In genomic region chr11:116061641-116062415, GRCm38 (mm10) we compare ENCODE assay signal across 14 mouse cellular contexts. TPM values are rescaled to one million over a fixed set of nuclear protein-coding genes. Genes with fewer than 3 reads are reported as not detected.
DNase-seq lines count a peak whose midpoint lies in the region; ATAC-seq and TF ChIP-seq lines count a peak whose summit lies in the region.
"Had no signal": no experiment of that assay in that cellular context is flagged by ENCODE, and none has a peak within 500 bp of the region (broad histone marks: within the 10 kb centered on the region; RNA-seq: fewer than 3 reads in every experiment).

No protein-coding gene starts in this region.

- H3K4me1 ChIP-seq in forebrain, embryonic 10.5 days, result peaks cover 26% of the 10 kb centered on the region
- H3K4me1 ChIP-seq in forebrain, embryonic 11.5 days (replicated peaks; ENCODE audit: control insufficient read depth, insufficient read depth, low read length), result no peaks in the 10 kb centered on the region
- no peaks in the 10 kb centered on the region for H3K4me1 ChIP-seq in stomach, postnatal 0 days (replicated peaks; ENCODE audit: control insufficient read depth, insufficient read depth)
- H3K4me1 ChIP-seq: lung, embryonic 15.5 days had no signal

- H3K36me3 ChIP-seq in forebrain, embryonic 10.5 days (replicated peaks), result peaks cover 69% of the 10 kb centered on the region
- H3K36me3 ChIP-seq in forebrain, embryonic 11.5 days (ENCODE audit: control insufficient read depth, insufficient read depth, low read length), result peaks cover 10% of the 10 kb centered on the region; the same call in 1 of the 2 replicates
- H3K36me3 ChIP-seq in stomach, postnatal 0 days (ENCODE audit: control insufficient read depth, insufficient read depth, low read length), result peaks cover 24% of the 10 kb centered on the region

- H3K9ac ChIP-seq in forebrain, embryonic 11.5 days (ENCODE audit: low read length), result no peak overlapping the region
- H3K9ac ChIP-seq in stomach, postnatal 0 days (ENCODE audit: low read length), result no peak overlapping the region
- H3K9ac ChIP-seq: lung, embryonic 15.5 days had no signal

- 89% methylated on average over 13 of the region's 13 CpGs for WGBS in forebrain, embryonic 10.5 days
- 87% methylated on average over 13 of the region's 13 CpGs for WGBS in forebrain, embryonic 11.5 days
- 88% methylated on average over 13 of the region's 13 CpGs for whole genome bisulfite sequencing in stomach, postnatal 0 days

- DNase-seq in forebrain, embryonic 10.5 days (ENCODE audit: extremely low spot score, low spot score), result no peak
- no peak for DNase-seq in forebrain, embryonic 11.5 days (ENCODE audit: low spot score)
- DNase-seq in left cerebral cortex, adult 18-20 months (ENCODE audit: low spot score in 2 of 2), result peak; percentile 65 to 77
- DNase-seq in left cerebral cortex, adult 11 months (ENCODE audit: low spot score), result no peak
- DNase-seq in brain, adult 2 months (ENCODE audit: low read depth, low spot score), result peak; percentile 96
- peak; percentile 79 to 83 for DNase-seq in cerebellum, postnatal 36 days
- no peak for DNase-seq in stomach, postnatal 0 days (ENCODE audit: low spot score)
- DNase-seq: heart, postnatal 10 days; kidney, postnatal 14 days; thymus, adult 18-20 months had no signal

- no peak for TF ChIP-seq EP300 in stomach, postnatal 0 days (optimal IDR thresholded peaks at IDR 0.05)

- TF ChIP-seq CTCF in stomach, postnatal 0 days (IDR thresholded peaks at IDR 0.05; ENCODE audit: low read depth), result no peak

- H3K4me3 ChIP-seq in forebrain, embryonic 10.5 days, result no peak overlapping the region
- no peak overlapping the region for H3K4me3 ChIP-seq in forebrain, embryonic 11.5 days (ENCODE audit: low read depth, low read length)
- H3K4me3 ChIP-seq in stomach, postnatal 0 days (ENCODE audit: low read depth, low read length), result no peak overlapping the region
- H3K4me3 ChIP-seq: erythroblast, embryonic 14.5 days; lung, embryonic 15.5 days had no signal

- no peaks in the 10 kb centered on the region for H3K27me3 ChIP-seq in forebrain, embryonic 10.5 days (ENCODE audit: poor library complexity, severe bottlenecking)
- no peaks in the 10 kb centered on the region for H3K27me3 ChIP-seq in forebrain, embryonic 11.5 days (ENCODE audit: control insufficient read depth, insufficient read depth, low read length)
- H3K27me3 ChIP-seq in stomach, postnatal 0 days (ENCODE audit: control insufficient read depth, insufficient read depth, low read length), result no peaks in the 10 kb centered on the region
- H3K27me3 ChIP-seq: lung, embryonic 15.5 days had no signal

- H3K27ac ChIP-seq in forebrain, embryonic 10.5 days, result peak overlapping the region; percentile 48; the same call in 1 of the 2 replicates
- H3K27ac ChIP-seq in forebrain, embryonic 11.5 days (ENCODE audit: low read depth, low read length), result no peak overlapping the region
- no peak overlapping the region for H3K27ac ChIP-seq in stomach, postnatal 0 days (replicated peaks)

- H3K9me3 ChIP-seq in forebrain, embryonic 10.5 days, result no peaks in the 10 kb centered on the region
- no peaks in the 10 kb centered on the region for H3K9me3 ChIP-seq in forebrain, embryonic 11.5 days (ENCODE audit: control insufficient read depth, low read length)
- H3K9me3 ChIP-seq in stomach, postnatal 0 days (ENCODE audit: control insufficient read depth, low read length), result no peaks in the 10 kb centered on the region
- H3K9me3 ChIP-seq: lung, embryonic 15.5 days had no signal

- H3K4me2 ChIP-seq in forebrain, embryonic 11.5 days (ENCODE audit: low read depth, low read length, severe bottlenecking), result no peak overlapping the region
- H3K4me2 ChIP-seq in stomach, postnatal 0 days (replicated peaks; ENCODE audit: low read depth), result no peak overlapping the region
- H3K4me2 ChIP-seq: lung, embryonic 15.5 days had no signal

- no peak for ATAC-seq in forebrain, embryonic 11.5 days (replicated peaks; ENCODE audit: low FRiP score)
- ATAC-seq in stomach, postnatal 0 days (ENCODE audit: low FRiP score, low TSS enrichment), result no peak
- ATAC-seq in inflammation-experienced regulatory T-cells, adult 6 months, result no peak
- ATAC-seq: intestine, embryonic 16.5 days had no signal

RNA-seq across cellular contexts. Expression of gene Unc13d, which starts 15.9 kb away (rescaled TPM):
- polyA plus RNA-seq in forebrain, embryonic 10.5 days (2016; fragmentation: Nextera tagmentation; extraction: Ambion mirVana), result 3.7 and 3.8 TPM in 2 replicates
- polyA plus RNA-seq in forebrain, embryonic 11.5 days (2014; fragmentation: Nextera tagmentation; extraction: Ambion mirVana), result 1.6 and 2.2 TPM in 2 replicates
- total RNA-seq in left cerebral cortex, adult 18-20 months (2021), result 1 to 10 TPM; 1.8 to 2.7 TPM
- polyA plus RNA-seq in stomach, postnatal 0 days (2015; fragmentation: Nextera tagmentation; extraction: Ambion mirVana), result 2.3 and 2.8 TPM in 2 replicates
- 100 to 1,000 TPM in 1 of 3 experiments, 10 to 100 TPM in 2; 80.1 to 128 (median 81.9) TPM for polyA plus RNA-seq in inflammation-experienced regulatory T-cells, adult 6 months (2017; shearing (Covaris generic))

RNA-seq across cellular contexts. Expression of gene Wbp2, which starts 25.0 kb away (rescaled TPM):
- 71.0 and 73.6 TPM in 2 replicates for polyA plus RNA-seq in forebrain, embryonic 10.5 days (2016; fragmentation: Nextera tagmentation; extraction: Ambion mirVana)
- polyA plus RNA-seq in forebrain, embryonic 11.5 days (2014; fragmentation: Nextera tagmentation; extraction: Ambion mirVana), result 100.0 and 111 TPM in 2 replicates
- total RNA-seq in left cerebral cortex, adult 18-20 months (2021), result 100 to 1,000 TPM; 464 to 477 TPM
- 71.0 and 89.6 TPM in 2 replicates for polyA plus RNA-seq in stomach, postnatal 0 days (2015; fragmentation: Nextera tagmentation; extraction: Ambion mirVana)
- 100 to 1,000 TPM; 153 to 156 (median 154) TPM for polyA plus RNA-seq in inflammation-experienced regulatory T-cells, adult 6 months (2017; shearing (Covaris generic))

RNA-seq across cellular contexts. Expression of gene Unk, which starts 31.7 kb away (rescaled TPM):
- 48.4 and 48.9 TPM in 2 replicates for polyA plus RNA-seq in forebrain, embryonic 10.5 days (2016; fragmentation: Nextera tagmentation; extraction: Ambion mirVana)
- 40.7 and 48.5 TPM in 2 replicates for polyA plus RNA-seq in forebrain, embryonic 11.5 days (2014; fragmentation: Nextera tagmentation; extraction: Ambion mirVana)
- 10 to 100 TPM; 21.8 to 22.3 TPM for total RNA-seq in left cerebral cortex, adult 18-20 months (2021)
- 8.3 and 9.1 TPM in 2 replicates for polyA plus RNA-seq in stomach, postnatal 0 days (2015; fragmentation: Nextera tagmentation; extraction: Ambion mirVana)
- 10 to 100 TPM; 10.1 to 14.6 (median 12.7) TPM for polyA plus RNA-seq in inflammation-experienced regulatory T-cells, adult 6 months (2017; shearing (Covaris generic))

RNA-seq across cellular contexts. Expression of gene H3f3b, which starts 34.1 kb away (rescaled TPM):
- 1,610 and 1,612 TPM in 2 replicates for polyA plus RNA-seq in forebrain, embryonic 10.5 days (2016; fragmentation: Nextera tagmentation; extraction: Ambion mirVana)
- polyA plus RNA-seq in forebrain, embryonic 11.5 days (2014; fragmentation: Nextera tagmentation; extraction: Ambion mirVana), result 1,836 and 1,931 TPM in 2 replicates
- total RNA-seq in left cerebral cortex, adult 18-20 months (2021), result 100 to 1,000 TPM; 246 to 269 TPM
- polyA plus RNA-seq in stomach, postnatal 0 days (2015; fragmentation: Nextera tagmentation; extraction: Ambion mirVana), result 1,343 and 1,357 TPM in 2 replicates
- polyA plus RNA-seq in inflammation-experienced regulatory T-cells, adult 6 months (2017; shearing (Covaris generic)), result 1,000 to 10,000 TPM; 1,545 to 2,086 (median 2,075) TPM

RNA-seq across cellular contexts. Expression of gene Galk1, which starts 49.3 kb away (rescaled TPM):
- polyA plus RNA-seq in forebrain, embryonic 10.5 days (2016; fragmentation: Nextera tagmentation; extraction: Ambion mirVana), result 223 and 224 TPM in 2 replicates
- 142 and 151 TPM in 2 replicates for polyA plus RNA-seq in forebrain, embryonic 11.5 days (2014; fragmentation: Nextera tagmentation; extraction: Ambion mirVana)
- total RNA-seq in left cerebral cortex, adult 18-20 months (2021), result 10 to 100 TPM; 15.5 to 16.3 TPM
- 119 and 126 TPM in 2 replicates for polyA plus RNA-seq in stomach, postnatal 0 days (2015; fragmentation: Nextera tagmentation; extraction: Ambion mirVana)
- 10 to 100 TPM; 14.4 to 20.1 (median 15.9) TPM for polyA plus RNA-seq in inflammation-experienced regulatory T-cells, adult 6 months (2017; shearing (Covaris generic))

Comparison
In these comparisons a context has a peak if more than half of its experiments do, and no peak if none do; other contexts are left out.
1. DNase-seq: peak in left cerebral cortex, adult 18-20 months (2 of 2), brain, adult 2 months (single experiment) and cerebellum, postnatal 36 days (2 of 2); none in forebrain, embryonic 10.5 days (single experiment), forebrain, embryonic 11.5 days (single experiment), left cerebral cortex, adult 11 months (single experiment) and stomach, postnatal 0 days (single experiment).
2. RNA of gene Unc13d, which starts 15.9 kb away (polyA plus RNA-seq): 80.1 to 128 TPM in inflammation-experienced regulatory T-cells, adult 6 months; 3.7 to 3.8 TPM in forebrain, embryonic 10.5 days, 2.3 to 2.8 TPM in stomach, postnatal 0 days and 1.6 to 2.2 TPM in forebrain, embryonic 11.5 days; every median in the first group is over 10 times any median in the second.